Mouse (Mus musculus) liver, embryonic 14.5 days (tissue): ENCODE data around the gene Fcer1g.

Experiments used
- CTCF ChIP-seq: IDR thresholded peaks from 2 replicates; pipeline ENCODE4 v1.5.1; 2016; ENCODE audit warnings: antibody characterized with exemption, low read depth, control low read depth
- EP300 ChIP-seq: IDR thresholded peaks from 2 replicates; pipeline ENCODE4 v1.6.1; 2016; ENCODE audit warnings: antibody characterized with exemption, low read depth

GRCm38 (mm10) chr1:171227879-171228278 lies 6.3 kb downstream of the Fcer1g start:
- TF ChIP-seq EP300 (no peak), CTCF (no peak)
